Mouse (Mus musculus) embryo, embryonic 10.5 days (tissue): ENCODE data around the gene Klf1.

Source experiments
- DNase-seq: peaks from one replicate; pipeline ENCODE4 v3.0.0-alpha.2; 2015; ENCODE audit warnings: low spot score

The Klf1 gene

GRCm38 (mm10) chr8:84901752-84902151 is at the start of gene Klf1:
Gene Klf1 (plus strand): TSS chr8:84901928.
- DNase-seq, result no peak

- DNase-seq, result no peak
Observed at GRCm38 (mm10) chr8:84856434-84856833, 45.3 kb upstream of the Klf1 start.

GRCm38 (mm10) chr8:84856864-84857441 is 44.8 kb upstream of the Klf1 start, which contains the start of gene Farsa:
Gene Farsa (plus strand): TSS chr8:84856989.
- DNase-seq, result peak; percentile 98

- DNase-seq, result peak; percentile 68
Observed at GRCm38 (mm10) chr8:84871376-84872308, 30.1 kb upstream of the Klf1 start, which contains the start of gene Syce2. Gene Syce2 (plus strand): TSS chr8:84872111.

- peak; percentile 54 for DNase-seq
Observed at GRCm38 (mm10) chr8:84872309-84872965, 29.3 kb upstream of the Klf1 start.

- no peak for DNase-seq
Observed at GRCm38 (mm10) chr8:84873016-84873415, 28.7 kb upstream of the Klf1 start.

- no peak for DNase-seq
Observed at GRCm38 (mm10) chr8:84874339-84874738, 27.4 kb upstream of the Klf1 start.

- no peak for DNase-seq
Observed at GRCm38 (mm10) chr8:84877297-84878035, 24.3 kb upstream of the Klf1 start.

GRCm38 (mm10) chr8:84878915-84879314 is 22.8 kb upstream of the Klf1 start:
- no peak for DNase-seq

- DNase-seq, result no peak
Observed at GRCm38 (mm10) chr8:84884728-84885127, 17.0 kb upstream of the Klf1 start.

- no peak for DNase-seq
Observed at GRCm38 (mm10) chr8:84888280-84888679, 13.4 kb upstream of the Klf1 start.

- no peak for DNase-seq
Observed at GRCm38 (mm10) chr8:84889141-84889540, 12.6 kb upstream of the Klf1 start.

GRCm38 (mm10) chr8:84892993-84893708 is 8.6 kb upstream of the Klf1 start:
- no peak for DNase-seq

- DNase-seq, result peak; percentile 98
Observed at GRCm38 (mm10) chr8:84893709-84894134, 8.0 kb upstream of the Klf1 start, which contains the start of gene Gcdh. Gene Gcdh (minus strand): TSS chr8:84893921.

GRCm38 (mm10) chr8:84895963-84896362 is 5.8 kb upstream of the Klf1 start:
- DNase-seq, result no peak

GRCm38 (mm10) chr8:84901071-84901470 is 657 bp upstream of the Klf1 start:
- DNase-seq, result no peak

GRCm38 (mm10) chr8:84902367-84902919 is 715 bp downstream of the Klf1 start:
- DNase-seq, result peak; percentile 44

- DNase-seq, result peak; percentile 89
Observed at GRCm38 (mm10) chr8:84902920-84903661, 1.4 kb downstream of the Klf1 start.

- DNase-seq, result no peak
Observed at GRCm38 (mm10) chr8:84904351-84904750, 2.6 kb downstream of the Klf1 start.

- no peak for DNase-seq
Observed at GRCm38 (mm10) chr8:84907037-84907436, 5.3 kb downstream of the Klf1 start.
